Mouse (Mus musculus) erythroid progenitor cell, adult 5-6 weeks (primary cell): ENCODE results near the gene Rnf44. TPM values are rescaled to one million over a fixed set of nuclear protein-coding genes. Genes with fewer than 3 reads are reported as not detected.

Experiments used
- total RNA-seq, 2 experiments: library from RNA; stranded (forward) in 1 of 2; stranded (reverse) in 1 of 2; fragments of 150-400 nt in 1 of 2; fragments of 186-747, 209-891 nt in 1 of 2; gene quantifications; 2 replicates each; pipeline versions ENCODE4 v1.2.3 to v1.2.4; 2015 to 2017; ENCODE audit warnings: low replicate concordance in 2 of 2

Rnf44 gene
- total RNA-seq, 2 experiments from 2014 or later: 62.3 to 80.9 TPM

Other genes starting within 250 kb of the Rnf44 start
- 4.2 and 6.8 TPM in 2 replicates for gene Thoc3, start 225.1 kb downstream of the Rnf44 start, total RNA-seq (2015; ENCODE audit: low replicate concordance)
- gene Thoc3, start 225.1 kb downstream of the Rnf44 start, total RNA-seq (2017; ENCODE audit: low replicate concordance): 10.2 and 11.4 TPM in 2 replicates
- gene Simc1, start 190.1 kb downstream of the Rnf44 start, total RNA-seq (2015; ENCODE audit: low replicate concordance): 4.3 and 15.1 TPM in 2 replicates
- 2.3 and 8.8 TPM in 2 replicates for gene Simc1, start 190.1 kb downstream of the Rnf44 start, total RNA-seq (2017; ENCODE audit: low replicate concordance)
- 37.3 and 55.1 TPM in 2 replicates for gene 4833439L19Rik, start 128.5 kb downstream of the Rnf44 start, total RNA-seq (2015; ENCODE audit: low replicate concordance)
- gene 4833439L19Rik, start 128.5 kb downstream of the Rnf44 start, total RNA-seq (2017; ENCODE audit: low replicate concordance): 23.8 and 33.6 TPM in 2 replicates
- gene Arl10, start 118.9 kb downstream of the Rnf44 start, total RNA-seq (2015; ENCODE audit: low replicate concordance): 1.1 TPM in 1 of 2 replicates, not detected in the other
- not detected in 2 replicates for gene Arl10, start 118.9 kb downstream of the Rnf44 start, total RNA-seq (2017; ENCODE audit: low replicate concordance)
- gene Nop16, start 103.8 kb downstream of the Rnf44 start, total RNA-seq (2015; ENCODE audit: low replicate concordance): 6.5 and 17.2 TPM in 2 replicates
- 5.4 and 14.8 TPM in 2 replicates for gene Nop16, start 103.8 kb downstream of the Rnf44 start, total RNA-seq (2017; ENCODE audit: low replicate concordance)
- 36.0 and 53.0 TPM in 2 replicates for gene Higd2a, start 103.7 kb downstream of the Rnf44 start, total RNA-seq (2015; ENCODE audit: low replicate concordance)
- 9.2 and 19.0 TPM in 2 replicates for gene Higd2a, start 103.7 kb downstream of the Rnf44 start, total RNA-seq (2017; ENCODE audit: low replicate concordance)
- 2.2 and 5.9 TPM in 2 replicates for gene Cltb, start 82.6 kb downstream of the Rnf44 start, total RNA-seq (2015; ENCODE audit: low replicate concordance)
- gene Cltb, start 82.6 kb downstream of the Rnf44 start, total RNA-seq (2017; ENCODE audit: low replicate concordance): 5.0 and 7.8 TPM in 2 replicates
- gene Faf2, start 72.1 kb downstream of the Rnf44 start, total RNA-seq (2015; ENCODE audit: low replicate concordance): 30.2 and 37.5 TPM in 2 replicates
- 27.1 and 41.9 TPM in 2 replicates for gene Faf2, start 72.1 kb downstream of the Rnf44 start, total RNA-seq (2017; ENCODE audit: low replicate concordance)
- not detected in 2 replicates for gene Cdhr2, start 7.6 kb upstream of the Rnf44 start, total RNA-seq (2015; ENCODE audit: low replicate concordance)
- gene Cdhr2, start 7.6 kb upstream of the Rnf44 start, total RNA-seq (2017; ENCODE audit: low replicate concordance): not detected in 2 replicates
- not detected in 2 replicates for gene Gprin1, start 56.0 kb upstream of the Rnf44 start, total RNA-seq (2015; ENCODE audit: low replicate concordance)
- not detected in 2 replicates for gene Gprin1, start 56.0 kb upstream of the Rnf44 start, total RNA-seq (2017; ENCODE audit: low replicate concordance)
- not detected in 2 replicates for gene Sncb, start 72.7 kb upstream of the Rnf44 start, total RNA-seq (2015; ENCODE audit: low replicate concordance)
- not detected in 2 replicates for gene Sncb, start 72.7 kb upstream of the Rnf44 start, total RNA-seq (2017; ENCODE audit: low replicate concordance)
- gene Eif4e1b, start 90.1 kb upstream of the Rnf44 start, total RNA-seq (2015; ENCODE audit: low replicate concordance): not detected in 2 replicates
- not detected in 2 replicates for gene Eif4e1b, start 90.1 kb upstream of the Rnf44 start, total RNA-seq (2017; ENCODE audit: low replicate concordance)
- not detected in 2 replicates for gene Tspan17, start 95.5 kb upstream of the Rnf44 start, total RNA-seq (2015; ENCODE audit: low replicate concordance)
- 6.3 TPM in 1 of 2 replicates, not detected in the other for gene Tspan17, start 95.5 kb upstream of the Rnf44 start, total RNA-seq (2017; ENCODE audit: low replicate concordance)